Mouse (Mus musculus) MEL-GATA-1-ER (cell line): ENCODE measurements around the gene Notch3.

Experiments used
- DNase-seq: peaks from one replicate; pipeline ENCODE4 v3.0.0-alpha.2; 2012; ENCODE audit warnings: low read depth; ENCODE audit errors: extremely low read depth

Notch3 gene

GRCm38 (mm10) chr17:32097676-32098075, 69.0 kb downstream of the Notch3 start:
- DNase-seq = no peak

GRCm38 (mm10) chr17:32092895-32093294, 73.8 kb downstream of the Notch3 start:
- no peak for DNase-seq

GRCm38 (mm10) chr17:32092241-32092619, 74.4 kb downstream of the Notch3 start:
- DNase-seq = no peak

GRCm38 (mm10) chr17:32091364-32092240, 75.0 kb downstream of the Notch3 start:
- DNase-seq = peak; percentile 77

GRCm38 (mm10) chr17:32091032-32091363, 75.7 kb downstream of the Notch3 start:
- no peak for DNase-seq

GRCm38 (mm10) chr17:32087069-32087468, 79.6 kb downstream of the Notch3 start:
- DNase-seq = no peak

- no peak for DNase-seq
Observed at GRCm38 (mm10) chr17:32083351-32083750, 83.3 kb downstream of the Notch3 start.

GRCm38 (mm10) chr17:32075164-32075563, 91.5 kb downstream of the Notch3 start:
- peak; percentile 18 for DNase-seq

- no peak for DNase-seq
Observed at GRCm38 (mm10) chr17:32074658-32075057, 92.0 kb downstream of the Notch3 start.

GRCm38 (mm10) chr17:32073359-32073758, 93.3 kb downstream of the Notch3 start:
- DNase-seq = peak; percentile 32
